7 mouse cellular contexts compared by ENCODE assay signal in genomic region chr16:18343778-18344177, GRCm38 (mm10). TPM values are rescaled to one million over a fixed set of nuclear protein-coding genes. Genes with fewer than 3 reads are reported as not detected.
DNase-seq lines count a peak whose midpoint lies in the region; ATAC-seq lines count a peak whose summit lies in the region.

No protein-coding gene starts in this region.

- peak overlapping the region; percentile 73 for H3K9ac ChIP-seq in intestine, embryonic 16.5 days (ENCODE audit: low read depth, low read length)
- H3K9ac ChIP-seq in midbrain, embryonic 11.5 days (ENCODE audit: low read length) = peak overlapping the region; percentile 71

- peaks cover 23% of the 10 kb centered on the region for H3K4me1 ChIP-seq in intestine, embryonic 16.5 days (ENCODE audit: control insufficient read depth, insufficient read depth, low read length)
- H3K4me1 ChIP-seq in midbrain, embryonic 11.5 days (ENCODE audit: control insufficient read depth, insufficient read depth, low read length) = peaks cover 30% of the 10 kb centered on the region

- H3K4me2 ChIP-seq in intestine, embryonic 16.5 days (ENCODE audit: low read depth, low read length) = peak overlapping the region; percentile 76
- peak overlapping the region; percentile 79 for H3K4me2 ChIP-seq in midbrain, embryonic 11.5 days

- no peaks in the 10 kb centered on the region for H3K9me3 ChIP-seq in intestine, embryonic 16.5 days (ENCODE audit: control insufficient read depth, low read length)
- H3K9me3 ChIP-seq in midbrain, embryonic 11.5 days (ENCODE audit: control insufficient read depth, low read length) = no peaks in the 10 kb centered on the region

- DNase-seq in adrenal gland, adult 2 months = peak; percentile 99
- peak; percentile 89 for DNase-seq in embryo, embryonic 11.5 days (ENCODE audit: low read depth, low spot score)
- DNase-seq in gastrocnemius, postnatal 36 days = peak; percentile 93 to 97
- DNase-seq in left cerebral cortex, postnatal 36 days (ENCODE audit: low spot score in 2 of 2) = peak; percentile 97 to 98
- DNase-seq in midbrain, embryonic 11.5 days (ENCODE audit: low spot score, missing footprints) = peak; percentile 99
- peak; percentile 94 for DNase-seq in skeletal muscle tissue, adult 2 months (ENCODE audit: low read depth, low spot score)

- H3K27ac ChIP-seq in intestine, embryonic 16.5 days (ENCODE audit: low read length) = no peak overlapping the region; the same call in 1 of the 2 replicates
- H3K27ac ChIP-seq in midbrain, embryonic 11.5 days (ENCODE audit: low read depth, low read length) = no peak overlapping the region; the same call in 1 of the 2 replicates

- peaks cover 3% of the 10 kb centered on the region; the same call in 1 of the 2 replicates for H3K27me3 ChIP-seq in intestine, embryonic 16.5 days (replicated peaks; ENCODE audit: control insufficient read depth, insufficient read depth, low read length)
- no peaks in the 10 kb centered on the region; the same call in 1 of the 2 replicates for H3K27me3 ChIP-seq in midbrain, embryonic 11.5 days (ENCODE audit: control insufficient read depth, insufficient read depth, low read length)

- WGBS in intestine, embryonic 16.5 days = under 1% methylated on average over 38 of the region's 38 CpGs
- WGBS in midbrain, embryonic 11.5 days = under 1% methylated on average over 37 of the region's 38 CpGs

- H3K36me3 ChIP-seq in intestine, embryonic 16.5 days (ENCODE audit: control insufficient read depth, insufficient read depth, low read length) = no peaks in the 10 kb centered on the region
- no peaks in the 10 kb centered on the region for H3K36me3 ChIP-seq in midbrain, embryonic 11.5 days (ENCODE audit: control insufficient read depth, insufficient read depth, low read length)

- peak; percentile 90 for ATAC-seq in intestine, embryonic 16.5 days
- peak; percentile 89 for ATAC-seq in midbrain, embryonic 11.5 days (ENCODE audit: low FRiP score)

- intact Hi-C loops in gastrocnemius, postnatal 36 days (cut with DNase I) = no loop called here
- intact Hi-C loops in left cerebral cortex, postnatal 36 days (cut with DNase I) = loop anchor here (2.0 kb wide), 1 partner anchor 273 kb away; no protein-coding TSS in a partner anchor

- H3K4me3 ChIP-seq in intestine, embryonic 16.5 days (ENCODE audit: low read length) = peak overlapping the region; percentile 67
- peak overlapping the region; percentile 55 for H3K4me3 ChIP-seq in midbrain, embryonic 11.5 days (ENCODE audit: low read depth, low read length)

RNA-seq across cellular contexts. Expression of gene Tango2, which starts 4.1 kb away (rescaled TPM):
- total RNA-seq in adrenal gland, adult 2 months (2021) = 10 to 100 TPM; 36.1 to 37.1 TPM
- polyA plus RNA-seq in adrenal gland, adult 2 months (2012; rRNA removed) = 40.6 and 51.1 TPM in 2 replicates
- 10 to 100 TPM; 40.3 to 51.5 TPM for total RNA-seq in gastrocnemius, postnatal 36 days (2021)
- 62.4 and 69.8 TPM in 2 replicates for polyA plus RNA-seq in intestine, embryonic 16.5 days (2015; fragmentation: Nextera tagmentation; extraction: Ambion mirVana)
- 100 to 1,000 TPM; 158 to 165 TPM for total RNA-seq in left cerebral cortex, postnatal 36 days (2021)
- 38.9 and 39.2 TPM in 2 replicates for polyA plus RNA-seq in midbrain, embryonic 11.5 days (2014; fragmentation: Nextera tagmentation; extraction: Ambion mirVana)

RNA-seq across cellular contexts. Expression of gene Arvcf, which starts 4.2 kb away (rescaled TPM):
- 10 to 100 TPM; 33.4 to 48.9 TPM for total RNA-seq in adrenal gland, adult 2 months (2021)
- polyA plus RNA-seq in adrenal gland, adult 2 months (2012; rRNA removed) = 54.2 and 59.1 TPM in 2 replicates
- 10 to 100 TPM; 10.2 to 14.3 TPM for total RNA-seq in gastrocnemius, postnatal 36 days (2021)
- 18.4 and 21.7 TPM in 2 replicates for polyA plus RNA-seq in intestine, embryonic 16.5 days (2015; fragmentation: Nextera tagmentation; extraction: Ambion mirVana)
- 10 to 100 TPM; 36.6 to 48.0 TPM for total RNA-seq in left cerebral cortex, postnatal 36 days (2021)
- polyA plus RNA-seq in midbrain, embryonic 11.5 days (2014; fragmentation: Nextera tagmentation; extraction: Ambion mirVana) = 66.9 and 71.0 TPM in 2 replicates

RNA-seq across cellular contexts. Expression of gene Dgcr8, which starts 54.7 kb away (rescaled TPM):
- 10 to 100 TPM; 23.3 to 27.3 TPM for total RNA-seq in adrenal gland, adult 2 months (2021)
- 12.3 and 20.6 TPM in 2 replicates for polyA plus RNA-seq in adrenal gland, adult 2 months (2012; rRNA removed)
- 10 to 100 TPM; 13.8 to 14.6 TPM for total RNA-seq in gastrocnemius, postnatal 36 days (2021)
- 17.0 and 18.9 TPM in 2 replicates for polyA plus RNA-seq in intestine, embryonic 16.5 days (2015; fragmentation: Nextera tagmentation; extraction: Ambion mirVana)
- total RNA-seq in left cerebral cortex, postnatal 36 days (2021) = 10 to 100 TPM; 31.7 to 48.3 TPM
- polyA plus RNA-seq in midbrain, embryonic 11.5 days (2014; fragmentation: Nextera tagmentation; extraction: Ambion mirVana) = 33.1 and 34.9 TPM in 2 replicates
